Mouse (Mus musculus) kidney, adult 2 months (tissue): ENCODE results near the gene Plod1.

Source experiments
- CTCF ChIP-seq: fragments of 200-500 bp; conservative IDR thresholded peaks from 2 replicates; pipeline ENCODE4 v1.5.1; 2011; ENCODE audit warnings: low read depth, mild to moderate bottlenecking, control low read depth, low read length, moderate library complexity, mixed read lengths; ENCODE audit not compliant: insufficient read depth, insufficient read length
- POLR2A ChIP-seq: fragments of 200-500 bp; IDR thresholded peaks from one replicate; pipeline ENCODE4 v1.6.1; 2011; ENCODE audit warnings: low read depth, low read length, control low read depth

DNA sequence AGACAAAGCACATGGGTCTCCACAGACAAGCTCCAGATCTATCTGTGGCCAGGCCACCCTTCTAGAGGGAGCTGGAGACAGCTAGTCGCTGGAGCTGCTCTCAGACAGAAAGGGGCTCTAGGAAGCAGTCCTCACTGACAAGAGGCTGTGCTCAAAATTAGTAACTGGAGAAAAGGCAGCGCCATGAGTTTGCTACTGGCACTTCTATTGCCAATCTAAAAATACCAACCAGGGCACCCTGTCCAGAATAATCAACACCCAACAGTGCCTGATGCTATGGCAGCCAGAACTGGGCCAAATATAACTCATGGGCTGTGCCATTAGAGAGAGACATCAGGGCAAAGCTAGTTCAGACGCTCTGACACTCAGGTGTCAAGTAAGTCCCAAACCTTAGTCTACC, 39.2 kb downstream of the Plod1 start:
- TF ChIP-seq CTCF: no peak
- TF ChIP-seq POLR2A: no peak
